ENCODE assay signal across 8 mouse cellular contexts in the genomic region with DNA sequence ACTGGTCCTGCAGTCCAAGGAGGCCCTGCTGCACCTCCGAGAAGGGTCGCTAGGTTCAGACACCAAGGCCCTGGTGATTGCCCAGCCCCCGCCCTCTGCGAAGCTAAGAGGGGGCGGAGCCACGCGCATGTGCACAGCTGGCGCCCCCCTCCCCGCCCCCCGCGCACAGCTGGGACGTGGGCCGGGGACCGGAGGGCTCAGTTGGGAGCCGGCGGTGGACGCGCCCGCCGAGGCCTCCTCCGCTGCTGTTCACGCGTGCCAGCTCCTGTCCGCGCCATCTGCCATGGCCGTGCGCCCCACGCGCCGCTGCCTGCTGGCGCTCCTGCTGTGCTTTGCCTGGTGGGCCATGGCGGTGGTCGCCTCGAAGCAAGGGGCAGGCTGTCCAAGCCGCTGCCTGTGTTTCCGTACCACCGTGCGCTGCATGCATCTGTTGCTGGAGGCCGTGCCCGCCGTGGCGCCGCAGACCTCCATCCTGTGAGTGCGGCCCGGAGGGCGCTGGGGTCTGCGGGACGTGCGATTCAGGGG. TPM values are rescaled to one million over a fixed set of nuclear protein-coding genes. Genes with fewer than 3 reads are reported as not detected.
DNase-seq lines count a peak whose midpoint lies in the region; ATAC-seq lines count a peak whose summit lies in the region.

No protein-coding gene starts in this region.

- under 1% methylated on average over 46 of the region's 49 CpGs for WGBS in embryonic facial prominence, embryonic 13.5 days
- WGBS in heart, embryonic 10.5 days, result 1% methylated on average over 49 of the region's 49 CpGs
- WGBS in kidney, embryonic 14.5 days, result under 1% methylated on average over 48 of the region's 49 CpGs
- under 1% methylated on average over 44 of the region's 49 CpGs for WGBS in liver, embryonic 11.5 days
- under 1% methylated on average over 49 of the region's 49 CpGs for WGBS in neural tube, embryonic 12.5 days

- ATAC-seq in embryonic facial prominence, embryonic 13.5 days (ENCODE audit: insufficient number of reproducible peaks, insufficient read depth, low FRiP score, low TSS enrichment, low read depth), result peak; percentile 91
- ATAC-seq in kidney, embryonic 14.5 days (ENCODE audit: low FRiP score, low TSS enrichment), result peak; percentile 93
- ATAC-seq in liver, embryonic 11.5 days (replicated peaks; ENCODE audit: low FRiP score), result peak; percentile 53
- ATAC-seq in neural tube, embryonic 12.5 days (ENCODE audit: low FRiP score, low read depth), result peak; percentile 91

- H3K9me3 ChIP-seq in embryonic facial prominence, embryonic 13.5 days, result peaks cover 4% of the 10 kb centered on the region; the same call in 1 of the 2 replicates
- H3K9me3 ChIP-seq in heart, embryonic 10.5 days, result no peaks in the 10 kb centered on the region
- H3K9me3 ChIP-seq in kidney, embryonic 14.5 days (ENCODE audit: control insufficient read depth, low read length), result no peaks in the 10 kb centered on the region
- H3K9me3 ChIP-seq in liver, embryonic 11.5 days (ENCODE audit: control insufficient read depth, low read length), result no peaks in the 10 kb centered on the region
- no peaks in the 10 kb centered on the region for H3K9me3 ChIP-seq in neural tube, embryonic 12.5 days

- peak overlapping the region; percentile 94 for H3K27ac ChIP-seq in embryonic facial prominence, embryonic 13.5 days
- peak overlapping the region; percentile 98 for H3K27ac ChIP-seq in heart, embryonic 10.5 days
- peak overlapping the region; percentile 93 for H3K27ac ChIP-seq in kidney, embryonic 14.5 days (ENCODE audit: low read depth, low read length)
- H3K27ac ChIP-seq in liver, embryonic 11.5 days (ENCODE audit: low read depth, low read length), result peak overlapping the region; percentile 58; the same call in 1 of the 2 replicates
- H3K27ac ChIP-seq in neural tube, embryonic 12.5 days, result peak overlapping the region; percentile 75

- peak overlapping the region; percentile 81 for H3K4me2 ChIP-seq in embryonic facial prominence, embryonic 13.5 days
- peak overlapping the region; percentile 87 for H3K4me2 ChIP-seq in kidney, embryonic 14.5 days (replicated peaks; ENCODE audit: low read depth, low read length)
- peak overlapping the region; percentile 56 for H3K4me2 ChIP-seq in liver, embryonic 11.5 days
- peak overlapping the region; percentile 84 for H3K4me2 ChIP-seq in neural tube, embryonic 12.5 days (replicated peaks)

- H3K4me1 ChIP-seq in embryonic facial prominence, embryonic 13.5 days, result peaks cover 30% of the 10 kb centered on the region
- peaks cover 52% of the 10 kb centered on the region for H3K4me1 ChIP-seq in heart, embryonic 10.5 days
- peaks cover 19% of the 10 kb centered on the region for H3K4me1 ChIP-seq in kidney, embryonic 14.5 days (ENCODE audit: control insufficient read depth, insufficient read depth, low read length)
- no peaks in the 10 kb centered on the region; the same call in 1 of the 2 replicates for H3K4me1 ChIP-seq in liver, embryonic 11.5 days (replicated peaks; ENCODE audit: control insufficient read depth, insufficient read depth, low read length)
- peaks cover 30% of the 10 kb centered on the region for H3K4me1 ChIP-seq in neural tube, embryonic 12.5 days

- no peaks in the 10 kb centered on the region for H3K36me3 ChIP-seq in embryonic facial prominence, embryonic 13.5 days
- peaks cover 13% of the 10 kb centered on the region; the same call in 1 of the 2 replicates for H3K36me3 ChIP-seq in heart, embryonic 10.5 days
- H3K36me3 ChIP-seq in kidney, embryonic 14.5 days (ENCODE audit: control insufficient read depth, insufficient read depth, low read length), result peaks cover 4% of the 10 kb centered on the region; the same call in 1 of the 2 replicates
- no peaks in the 10 kb centered on the region for H3K36me3 ChIP-seq in liver, embryonic 11.5 days (ENCODE audit: control insufficient read depth, insufficient read depth, low read length)
- H3K36me3 ChIP-seq in neural tube, embryonic 12.5 days, result no peaks in the 10 kb centered on the region

- peak overlapping the region; percentile 94 for H3K9ac ChIP-seq in embryonic facial prominence, embryonic 13.5 days
- peak overlapping the region; percentile 92 for H3K9ac ChIP-seq in kidney, embryonic 14.5 days (ENCODE audit: low read depth, low read length)
- peak overlapping the region; percentile 56 for H3K9ac ChIP-seq in liver, embryonic 11.5 days (ENCODE audit: low read depth, low read length)
- H3K9ac ChIP-seq in neural tube, embryonic 12.5 days, result peak overlapping the region; percentile 89

- peak; percentile 19 to 26 for DNase-seq in cerebellum, postnatal 25 days
- no peak for DNase-seq in cerebellum, adult 11-12 months
- peak; percentile 87 for DNase-seq in heart, embryonic 10.5 days (ENCODE audit: low spot score)
- DNase-seq in liver, embryonic 11.5 days (ENCODE audit: low spot score), result peak; percentile 61
- DNase-seq in urinary bladder, postnatal 25 days (ENCODE audit: low spot score), result peak; percentile 38

- no peaks in the 10 kb centered on the region for H3K27me3 ChIP-seq in embryonic facial prominence, embryonic 13.5 days
- no peaks in the 10 kb centered on the region for H3K27me3 ChIP-seq in heart, embryonic 10.5 days (ENCODE audit: insufficient read depth, poor library complexity, severe bottlenecking)
- H3K27me3 ChIP-seq in kidney, embryonic 14.5 days (ENCODE audit: control insufficient read depth, insufficient read depth, low read length), result no peaks in the 10 kb centered on the region
- H3K27me3 ChIP-seq in liver, embryonic 11.5 days (replicated peaks; ENCODE audit: control insufficient read depth, insufficient read depth, low read length), result peaks cover 26% of the 10 kb centered on the region
- no peaks in the 10 kb centered on the region for H3K27me3 ChIP-seq in neural tube, embryonic 12.5 days (replicated peaks)

- H3K4me3 ChIP-seq in embryonic facial prominence, embryonic 13.5 days, result peak overlapping the region; percentile 84
- H3K4me3 ChIP-seq in heart, embryonic 10.5 days, result peak overlapping the region; percentile 93
- peak overlapping the region; percentile 88 for H3K4me3 ChIP-seq in kidney, embryonic 14.5 days (ENCODE audit: low read length)
- H3K4me3 ChIP-seq in liver, embryonic 11.5 days (ENCODE audit: low read depth, low read length), result peak overlapping the region; percentile 60
- peak overlapping the region; percentile 85 for H3K4me3 ChIP-seq in neural tube, embryonic 12.5 days

RNA-seq across cellular contexts. Expression of gene Pxdn, which starts 0.5 kb away (rescaled TPM):
- 90.1 and 112 TPM in 2 replicates for polyA plus RNA-seq in embryonic facial prominence, embryonic 13.5 days (2015; fragmentation: Nextera tagmentation; extraction: Ambion mirVana)
- 92.0 and 109 TPM in 2 replicates for polyA plus RNA-seq in heart, embryonic 10.5 days (2016; fragmentation: Nextera tagmentation; extraction: Ambion mirVana)
- 61.6 and 120 TPM in 2 replicates for polyA plus RNA-seq in kidney, embryonic 14.5 days (2014; fragmentation: Nextera tagmentation; extraction: Ambion mirVana)
- 33.9 and 37.3 TPM in 2 replicates for polyA plus RNA-seq in liver, embryonic 11.5 days (2014; fragmentation: Nextera tagmentation; extraction: Ambion mirVana)
- 66.1 and 74.1 TPM in 2 replicates for polyA plus RNA-seq in neural tube, embryonic 12.5 days (2016; fragmentation: Nextera tagmentation; extraction: Ambion mirVana)
